Mouse (Mus musculus): ENCODE results near the gene Mpped2.

Gene Mpped2

DNA sequence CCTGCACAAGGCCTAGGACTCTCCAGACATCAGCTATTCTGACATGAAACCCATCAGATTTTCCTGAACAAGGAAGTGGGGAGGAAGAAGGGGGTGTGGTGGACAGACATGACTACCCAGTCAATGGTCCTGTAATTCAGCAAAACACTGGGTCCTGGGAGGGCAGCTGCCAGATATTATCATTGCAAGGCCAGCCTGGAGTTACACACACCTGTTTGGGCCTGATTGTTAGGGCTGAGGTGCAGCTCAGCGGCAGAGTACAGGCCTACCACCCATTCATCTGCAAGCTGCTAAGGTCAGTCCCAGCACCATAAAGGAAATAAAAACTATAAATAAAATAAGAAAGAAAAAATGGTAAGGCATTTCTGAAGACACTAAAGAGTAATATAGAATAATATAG, 52.3 kb downstream of the Mpped2 start:
- no peak for DNase-seq (ENCODE audit: low spot score in 2 of 2)

DNA sequence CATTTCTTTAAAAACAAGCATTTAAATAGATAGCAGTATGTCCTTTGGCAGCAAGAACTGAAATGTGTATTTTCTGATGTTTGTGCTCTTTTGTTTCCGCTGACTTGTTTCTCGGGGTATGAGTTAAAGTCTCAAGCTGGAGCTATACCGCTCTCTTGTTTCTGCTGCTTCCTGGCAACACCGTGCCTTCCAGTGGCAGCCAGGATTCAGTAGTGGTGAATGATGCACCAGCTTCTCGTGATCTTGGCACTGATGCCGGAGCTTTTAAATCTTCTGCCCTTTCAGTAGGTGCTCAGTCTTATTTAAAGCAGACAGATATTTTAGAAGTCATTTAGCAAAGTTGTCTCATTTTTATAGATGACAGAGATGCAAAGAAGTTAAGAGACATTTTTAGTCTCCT, 53.1 kb downstream of the Mpped2 start:
- peak; percentile 53 to 66 for DNase-seq (ENCODE audit: low spot score in 2 of 2)

- DNase-seq (ENCODE audit: low spot score in 2 of 2): no peak
These were observed 53.8 kb downstream of the Mpped2 start for GRCm38 (mm10) chr2:106746905-106747304.

- peak; percentile 50 to 76 for DNase-seq (ENCODE audit: low spot score in 2 of 2)
These were observed 54.3 kb downstream of the Mpped2 start for GRCm38 (mm10) chr2:106747342-106747741.

- no peak for DNase-seq (ENCODE audit: low spot score in 2 of 2)
These were observed 57.8 kb downstream of the Mpped2 start for GRCm38 (mm10) chr2:106750878-106751277.

DNA sequence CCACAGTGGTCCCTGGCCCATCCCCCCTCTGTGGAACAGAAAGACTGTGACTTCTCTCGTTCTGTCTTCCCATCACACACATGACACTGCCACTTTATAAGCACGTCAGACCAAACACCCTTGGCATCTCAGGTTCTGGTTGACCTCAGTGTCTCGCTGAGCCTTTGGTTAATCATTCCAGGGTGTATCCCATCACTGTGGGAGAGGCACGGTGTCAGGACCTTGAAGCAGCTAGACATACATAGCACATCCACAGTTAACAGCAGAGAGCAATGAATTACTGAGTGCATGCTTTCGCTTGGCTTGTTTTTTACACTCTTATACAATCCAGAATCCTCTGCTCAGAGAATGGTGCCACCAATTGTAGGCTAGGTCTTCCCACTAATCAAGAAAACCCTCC, 60.6 kb downstream of the Mpped2 start:
- DNase-seq (ENCODE audit: low spot score in 2 of 2): no peak

GRCm38 (mm10) chr2:106754696-106755095, 61.6 kb downstream of the Mpped2 start:
- no peak for DNase-seq (ENCODE audit: low spot score in 2 of 2)

DNA sequence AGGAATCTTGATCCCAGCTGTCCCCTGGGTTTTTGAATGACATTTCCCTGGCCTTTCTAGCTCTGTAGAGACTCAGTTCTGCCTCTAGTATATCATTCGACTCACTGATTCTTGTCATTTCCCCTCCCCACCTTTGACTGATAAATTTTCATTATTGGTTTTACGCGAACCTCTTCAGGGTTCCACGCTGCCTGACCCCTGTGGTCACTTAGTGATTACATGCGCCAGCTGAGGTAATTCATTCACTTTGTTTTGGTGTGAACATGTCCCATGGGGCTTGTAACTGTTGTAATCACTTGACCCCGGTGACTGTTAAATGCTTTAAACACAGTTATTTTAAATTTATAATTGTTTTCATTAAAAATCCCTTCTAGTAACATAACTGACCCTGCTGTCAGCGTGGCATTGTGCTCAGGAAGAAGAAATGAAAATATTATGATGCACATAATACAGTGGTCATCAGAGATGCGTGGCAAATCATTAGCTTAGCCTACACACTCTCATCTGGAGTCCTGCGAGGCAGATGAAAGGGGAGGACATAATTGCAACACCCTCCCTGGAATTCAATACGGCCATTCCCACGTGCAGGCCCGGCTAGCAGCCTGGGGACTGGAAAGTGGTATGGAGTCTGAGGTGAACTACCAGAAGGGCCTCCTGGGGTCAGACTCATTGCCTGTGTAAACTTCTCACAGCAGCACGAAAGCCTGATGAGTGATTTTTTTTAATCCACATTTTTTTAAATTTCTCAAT, 63.5 kb downstream of the Mpped2 start:
- no peak for DNase-seq (ENCODE audit: low spot score in 2 of 2)

DNA sequence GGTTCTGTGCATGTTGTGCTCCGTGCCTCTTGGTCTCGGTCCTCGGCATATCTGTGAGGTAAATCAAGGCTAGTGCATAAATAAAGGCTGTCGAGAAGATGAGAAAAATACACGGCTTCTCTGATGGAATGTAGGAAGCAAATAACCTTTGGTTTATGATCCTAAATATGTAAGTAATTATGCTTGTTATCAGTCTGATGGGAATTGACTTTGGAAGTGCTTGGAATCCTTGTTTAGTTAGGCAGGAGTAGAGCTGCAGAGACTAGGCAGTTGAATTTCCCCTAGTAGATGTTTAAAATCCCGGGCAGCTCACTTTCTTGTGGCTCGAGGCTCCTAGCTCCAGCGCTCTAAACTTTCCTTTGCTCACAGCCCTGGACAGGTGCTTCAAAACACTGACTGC, 69.9 kb downstream of the Mpped2 start:
- no peak for DNase-seq (ENCODE audit: low spot score in 2 of 2)

- no peak for DNase-seq (ENCODE audit: low spot score in 2 of 2)
These were observed 76.2 kb downstream of the Mpped2 start for GRCm38 (mm10) chr2:106769236-106769635.

DNA sequence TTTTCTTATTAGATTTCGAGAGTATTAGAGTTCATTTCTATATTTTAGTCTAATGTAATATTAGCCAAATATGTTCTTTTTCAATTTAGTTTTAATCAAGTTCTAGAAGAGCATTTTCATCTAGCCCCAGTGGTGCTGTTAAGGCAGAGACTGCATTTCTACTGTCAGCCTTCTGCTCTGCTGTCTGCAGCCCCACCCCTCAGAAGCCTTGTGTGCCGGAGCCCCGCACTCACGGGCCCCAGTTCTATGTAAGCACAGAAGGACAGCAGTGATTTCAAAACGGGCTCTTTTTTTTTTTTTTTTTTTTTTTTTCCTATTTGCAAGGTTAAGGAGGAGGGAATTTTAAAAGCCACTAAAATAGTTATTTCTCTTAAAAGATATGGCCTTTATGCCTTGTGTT, 79.6 kb downstream of the Mpped2 start:
- no peak for DNase-seq (ENCODE audit: low spot score in 2 of 2)

GRCm38 (mm10) chr2:106774251-106775196, 81.5 kb downstream of the Mpped2 start:
- no peak for DNase-seq (ENCODE audit: low spot score in 2 of 2)

- DNase-seq (ENCODE audit: low spot score in 2 of 2): no peak
These were observed 82.9 kb downstream of the Mpped2 start for GRCm38 (mm10) chr2:106775994-106776393.

DNA sequence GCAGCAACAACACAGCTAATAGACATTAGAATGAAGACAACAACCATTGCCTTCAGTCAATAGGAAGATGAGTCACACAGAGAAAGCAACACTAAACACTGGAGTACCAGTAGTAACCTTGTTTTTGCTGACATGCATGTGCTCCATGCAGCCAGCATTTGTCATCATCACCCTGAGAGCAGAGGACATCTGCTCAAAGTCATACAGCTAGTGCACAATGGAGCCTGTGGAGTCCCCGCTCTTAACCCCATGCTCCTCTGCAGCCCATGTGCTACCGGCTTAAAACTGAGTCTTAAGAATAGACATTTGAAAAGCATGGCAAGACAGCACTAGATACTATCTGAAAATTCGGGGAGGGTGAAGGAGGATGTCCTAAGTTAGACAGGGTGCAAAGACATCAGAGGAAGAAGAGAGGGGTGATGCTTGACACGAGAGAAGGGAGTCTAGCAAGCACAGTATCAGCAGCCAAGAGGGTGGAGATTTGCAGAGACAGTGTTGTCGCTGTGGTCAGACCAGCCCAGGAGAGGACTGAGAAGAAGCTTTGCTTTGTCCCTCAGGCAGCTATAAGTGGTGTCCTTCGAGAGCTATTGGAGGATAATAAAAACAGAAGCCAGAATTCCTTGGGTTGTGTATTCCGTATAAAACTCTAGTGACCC, 85.9 kb downstream of the Mpped2 start:
- no peak for DNase-seq (ENCODE audit: low spot score in 2 of 2)

DNA sequence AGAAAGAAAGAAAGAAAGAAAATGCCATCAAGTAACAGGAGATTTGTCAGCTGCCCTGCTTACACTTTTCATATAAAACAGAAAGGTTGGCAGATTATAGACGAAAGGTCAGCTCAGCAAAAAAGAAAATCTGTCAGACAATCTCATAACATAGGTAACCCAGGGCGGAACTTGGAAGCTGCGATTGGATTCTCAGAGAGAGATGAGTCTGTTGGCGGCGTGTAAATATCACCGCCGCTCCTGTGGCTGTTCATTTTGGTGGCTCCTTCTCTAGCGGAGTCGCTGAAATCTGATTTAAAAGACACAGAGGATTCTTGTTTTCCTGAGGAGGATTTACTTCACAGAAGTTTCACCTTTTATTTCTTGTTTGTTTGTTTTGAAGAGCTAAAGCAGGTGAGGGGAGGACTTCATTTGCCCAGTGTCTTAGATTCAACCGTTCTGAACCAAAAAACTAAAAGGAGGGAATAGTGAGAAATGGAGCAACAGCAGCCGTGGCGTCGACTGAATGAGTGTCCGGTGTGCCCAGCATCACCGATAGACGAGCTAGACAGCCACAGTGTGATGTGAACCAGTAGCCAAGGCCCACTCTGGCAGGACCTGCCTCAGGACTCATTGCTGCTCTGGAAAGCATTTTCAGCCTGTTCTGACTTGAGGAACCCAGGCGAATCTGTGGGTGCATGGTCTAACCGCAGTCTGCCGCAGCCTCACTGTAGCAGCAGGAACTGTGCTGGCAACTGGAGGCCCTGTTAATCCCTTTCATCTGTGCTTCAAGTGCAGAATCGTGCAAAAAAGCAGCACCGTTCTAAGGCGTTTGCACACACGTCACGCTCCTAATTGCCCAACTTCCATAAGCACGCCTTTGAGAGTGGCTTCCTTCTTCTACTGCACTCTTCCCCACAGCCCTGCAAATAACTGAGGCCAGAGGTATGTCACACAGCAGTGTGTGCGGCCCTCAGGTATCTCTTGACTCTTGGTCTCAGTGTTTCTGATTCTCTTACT, 88.4 kb downstream of the Mpped2 start:
- DNase-seq (ENCODE audit: low spot score in 2 of 2): peak; percentile 48 to 49

- DNase-seq (ENCODE audit: low spot score in 2 of 2): no peak
These were observed 90.2 kb downstream of the Mpped2 start for GRCm38 (mm10) chr2:106783311-106783710.

DNA sequence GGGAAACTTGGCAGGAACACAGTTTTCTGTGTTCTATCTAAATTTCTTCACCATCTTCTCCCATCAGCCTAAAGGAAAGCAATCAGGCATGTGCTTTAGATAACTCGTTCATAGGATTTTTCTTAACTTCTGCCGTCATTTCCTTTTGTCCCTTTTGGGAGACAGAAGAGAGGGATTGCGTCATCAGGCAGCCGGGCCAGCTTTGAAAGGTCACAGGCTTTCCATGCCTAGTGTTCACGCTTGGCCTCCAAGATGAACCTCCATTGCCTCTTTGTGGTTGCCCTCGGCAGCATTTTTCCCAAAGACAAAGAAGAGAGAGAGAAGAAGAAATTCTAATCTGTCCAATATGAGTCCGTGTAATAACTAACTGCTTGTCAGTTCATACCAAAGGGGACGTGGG, 95.0 kb downstream of the Mpped2 start:
- no peak for DNase-seq (ENCODE audit: low spot score in 2 of 2)

DNA sequence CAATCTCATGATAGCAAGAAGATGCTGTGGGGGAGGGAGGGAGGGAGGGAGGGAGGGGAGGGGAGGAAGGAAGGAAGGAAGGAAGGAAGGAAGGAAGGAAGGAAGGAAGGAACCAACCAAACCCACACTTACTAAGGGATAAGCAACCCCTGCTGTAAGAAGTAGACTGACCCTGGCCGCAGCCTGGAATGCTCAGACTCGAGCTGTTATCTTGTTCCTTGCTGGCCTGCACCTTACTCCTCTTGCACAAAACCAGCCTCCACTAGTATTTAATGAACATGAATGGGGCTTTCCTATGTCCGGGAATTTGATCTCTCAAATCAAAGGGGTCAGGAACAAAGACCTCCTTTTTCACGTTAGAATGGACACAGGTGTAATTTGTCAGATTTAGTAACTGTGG, 95.5 kb downstream of the Mpped2 start:
- no peak for DNase-seq (ENCODE audit: low spot score in 2 of 2)

DNA sequence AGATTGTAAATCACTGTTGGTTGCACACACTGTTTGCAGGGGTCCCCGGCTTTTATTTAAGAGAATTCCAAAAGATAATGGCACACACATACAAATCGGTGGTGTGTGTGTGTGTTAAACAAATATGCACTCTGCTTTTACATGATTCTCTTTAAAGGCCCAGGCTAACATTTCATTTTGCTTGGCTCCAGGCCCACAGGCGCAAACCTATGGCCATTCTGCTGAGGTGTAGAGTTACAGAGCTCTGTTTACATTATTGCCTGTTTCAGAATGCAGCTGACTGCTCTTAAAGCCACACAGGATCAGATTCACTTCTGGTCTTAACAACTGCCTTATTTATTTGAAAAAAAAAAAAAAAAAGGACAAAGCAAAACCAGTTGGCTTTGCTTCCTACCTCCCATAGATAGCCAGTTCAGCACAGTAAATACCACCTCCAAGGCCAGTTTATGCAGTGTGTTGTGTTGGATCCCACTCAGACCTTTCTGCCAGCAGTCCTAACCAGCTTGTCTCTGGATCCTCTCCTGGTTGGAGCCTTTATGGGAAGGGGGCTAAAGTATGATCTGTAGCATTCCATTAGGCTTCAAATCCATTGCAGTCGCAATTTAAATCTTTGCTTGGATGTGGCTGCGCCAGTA, 96.7 kb downstream of the Mpped2 start:
- no peak for DNase-seq (ENCODE audit: low spot score in 2 of 2)

GRCm38 (mm10) chr2:106790329-106790701, 97.2 kb downstream of the Mpped2 start:
- no peak for DNase-seq (ENCODE audit: low spot score in 2 of 2)

- no peak for DNase-seq (ENCODE audit: low spot score in 2 of 2)
These were observed 103.2 kb downstream of the Mpped2 start for GRCm38 (mm10) chr2:106796246-106796645.

All from right cerebral cortex, postnatal 10 days (tissue).